Mouse (Mus musculus): ENCODE results near the gene Foxc1. TPM values are rescaled to one million over a fixed set of nuclear protein-coding genes. Genes with fewer than 3 reads are reported as not detected.

The Foxc1 gene
- total and polyA plus RNA-seq, 3 experiments, result not detected

- H3K4me3 ChIP-seq (replicated peaks in 1 of 3; ENCODE audit: low read depth in 2 of 3, low read length in 2 of 3, poor library complexity in 1 of 3), result no peak overlapping the region
- no peak for DNase-seq (ENCODE audit: extremely low read depth)
- dilution Hi-C loops (cut with MboI; ENCODE audit: extremely low pct_ligation_motif_present, extremely low pct_unique_long_range_greater_than_20kb, low sequenced_read_pairs) (no loop called here), in situ Hi-C loops (cut with MboI; ENCODE audit: low pct_ligation_motif_present, low pct_unique_long_range_greater_than_20kb, low sequenced_read_pairs) (loop anchor here (10.0 to 25.0 kb wide), 2 partner anchors 403 to 605 kb away; no protein-coding TSS in a partner anchor)
- peaks cover 0 to 2% of the 10 kb centered on the region in 2 experiments for H3K36me3 ChIP-seq (replicated peaks in 1 of 2; ENCODE audit: control insufficient read depth in 1 of 2, insufficient read depth in 1 of 2, low read length in 1 of 2)
- H3K4me1 ChIP-seq (ENCODE audit: control insufficient read depth in 1 of 2, insufficient read depth in 2 of 2), result no peaks in the 10 kb centered on the region
- H3K4me2 ChIP-seq (ENCODE audit: insufficient read depth, low read depth, poor library complexity, severe bottlenecking), result no peak overlapping the region
- H3K27me3 ChIP-seq (replicated peaks), result no peaks in the 10 kb centered on the region
- H3K9ac ChIP-seq (ENCODE audit: insufficient read depth, low read depth), result no peak overlapping the region
- no peaks in the 10 kb centered on the region for H3K79me2 ChIP-seq (replicated peaks; ENCODE audit: control insufficient read depth, extremely low read depth, insufficient read depth, poor library complexity, severe bottlenecking)
- TF ChIP-seq ZKSCAN1 (IDR thresholded peaks at IDR 0.05; ENCODE audit: borderline replicate concordance, low read depth, low read length), result no peak
- TF ChIP-seq UBTF (IDR thresholded peaks at IDR 0.05; ENCODE audit: low read depth, low read length), result no peak
- no peak for TF ChIP-seq BHLHE40 (IDR thresholded peaks at IDR 0.05; ENCODE audit: low read depth, low read length)
- no peak for TF ChIP-seq HCFC1 (IDR thresholded peaks at IDR 0.05; ENCODE audit: low read depth, low read length)
- no peak for TF ChIP-seq RCOR1 (conservative IDR thresholded peaks at IDR 0.05; ENCODE audit: low read depth, low read length)
- no peak for TF ChIP-seq EP300 (IDR thresholded peaks at IDR 0.05; ENCODE audit: low read length)
- no peak for TF ChIP-seq RAD21 (IDR thresholded peaks at IDR 0.05; ENCODE audit: low read depth, low read length)
- no peak for TF ChIP-seq MEF2A (IDR thresholded peaks at IDR 0.05; ENCODE audit: borderline replicate concordance, low read depth, low read length)
- no peak for TF ChIP-seq ZNF384 (IDR thresholded peaks at IDR 0.05; ENCODE audit: low read depth, low read length)
- TF ChIP-seq ETS1 (conservative IDR thresholded peaks at IDR 0.05; ENCODE audit: low read depth, low read length), result no peak
- TF ChIP-seq E2F4 (IDR thresholded peaks at IDR 0.05; ENCODE audit: insufficient replicate concordance, low read depth, low read length), result no peak
- H3K27ac ChIP-seq (ENCODE audit: insufficient read depth, low read depth), result no peak overlapping the region
- H3K9me3 ChIP-seq (replicated peaks; ENCODE audit: low read length), result peaks cover 28% of the 10 kb centered on the region
Observed at GRCm38 (mm10) chr13:31809701-31810100, 3.3 kb downstream of the Foxc1 start.

- dilution Hi-C loops (cut with MboI; ENCODE audit: extremely low pct_ligation_motif_present, extremely low pct_unique_long_range_greater_than_20kb, low sequenced_read_pairs) (no loop called here), in situ Hi-C loops (cut with MboI; ENCODE audit: low pct_ligation_motif_present, low pct_unique_long_range_greater_than_20kb, low sequenced_read_pairs) (loop anchor here (25.0 kb wide), 1 partner anchor 402 kb away; no protein-coding TSS in a partner anchor)
- Histone ChIP-seq H3K79me2 (replicated peaks; ENCODE audit: control insufficient read depth, extremely low read depth, insufficient read depth, poor library complexity, severe bottlenecking) (no peaks in the 10 kb centered on the region), H3K36me3 (replicated peaks in 1 of 2; ENCODE audit: control insufficient read depth in 1 of 2, insufficient read depth in 1 of 2, low read length in 1 of 2) (peaks cover 0 to 2% of the 10 kb centered on the region in 2 experiments), H3K27ac (ENCODE audit: insufficient read depth, low read depth) (no peak overlapping the region), H3K4me3 (replicated peaks in 1 of 3; ENCODE audit: low read depth in 2 of 3, low read length in 2 of 3, poor library complexity in 1 of 3) (no peak overlapping the region), H3K9ac (ENCODE audit: insufficient read depth, low read depth) (no peak overlapping the region), H3K9me3 (replicated peaks; ENCODE audit: low read length) (peaks cover 28% of the 10 kb centered on the region), H3K4me2 (ENCODE audit: insufficient read depth, low read depth, poor library complexity, severe bottlenecking) (no peak overlapping the region), H3K4me1 (ENCODE audit: control insufficient read depth in 1 of 2, insufficient read depth in 2 of 2) (no peaks in the 10 kb centered on the region), H3K27me3 (replicated peaks) (no peaks in the 10 kb centered on the region)
- no peak for TF ChIP-seq TBP (conservative IDR thresholded peaks at IDR 0.05; ENCODE audit: low read depth, low read length)
- TF ChIP-seq EP300 (IDR thresholded peaks at IDR 0.05; ENCODE audit: low read length), result no peak
- DNase-seq (ENCODE audit: extremely low read depth), result no peak
Observed at GRCm38 (mm10) chr13:31810375-31810692, 3.9 kb downstream of the Foxc1 start.

All from CH12.LX (cell line).